Mouse (Mus musculus): Measurements from ENCODE around the gene Mrpl41. TPM values are rescaled to one million over a fixed set of nuclear protein-coding genes. Genes with fewer than 3 reads are reported as not detected.

Gene Mrpl41
- 123 and 137 TPM in 2 replicates for polyA plus RNA-seq (2014; fragmentation: Nextera tagmentation; extraction: Ambion mirVana)

- Histone ChIP-seq H3K9ac (ENCODE audit: low read depth, low read length) (peak within 1 kb of the TSS; percentile 74), H3K27me3 (ENCODE audit: control insufficient read depth, insufficient read depth, low read length) (no peaks in the 10 kb centered on the region), H3K9me3 (replicated peaks; ENCODE audit: control insufficient read depth, low read length) (no peaks in the 10 kb centered on the region), H3K36me3 (ENCODE audit: control insufficient read depth, insufficient read depth, low read length) (peaks cover 12% of the 10 kb centered on the region), H3K27ac (ENCODE audit: low read depth, low read length) (peak within 1 kb of the TSS; percentile 95), H3K4me1 (ENCODE audit: control insufficient read depth, insufficient read depth, low read length) (peaks cover 11% of the 10 kb centered on the region), H3K4me3 (ENCODE audit: low read depth, low read length) (peak within 1 kb of the TSS; percentile 83), H3K4me2 (peak within 1 kb of the TSS; percentile 99)
- ATAC-seq (replicated peaks; ENCODE audit: insufficient number of reproducible peaks, low FRiP score, low TSS enrichment), result peak; percentile 97
- under 1% methylated on average over 64 of the region's 64 CpGs for WGBS (ENCODE audit: insufficient replicate concordance)
Measured at GRCm38 (mm10) chr2:24974906-24975703, at the start of gene Mrpl41. Gene Mrpl41 (minus strand): TSS chr2:24975098.

- 81% methylated on average over 1 of the region's 1 CpGs for WGBS (ENCODE audit: insufficient replicate concordance)
- Histone ChIP-seq H3K4me3 (ENCODE audit: low read depth, low read length) (no peak overlapping the region), H3K36me3 (ENCODE audit: control insufficient read depth, insufficient read depth, low read length) (no peaks in the 10 kb centered on the region), H3K9me3 (replicated peaks; ENCODE audit: control insufficient read depth, low read length) (no peaks in the 10 kb centered on the region), H3K4me2 (no peak overlapping the region), H3K27me3 (ENCODE audit: control insufficient read depth, insufficient read depth, low read length) (no peaks in the 10 kb centered on the region), H3K4me1 (ENCODE audit: control insufficient read depth, insufficient read depth, low read length) (no peaks in the 10 kb centered on the region), H3K27ac (ENCODE audit: low read depth, low read length) (no peak overlapping the region), H3K9ac (ENCODE audit: low read depth, low read length) (no peak overlapping the region)
- ATAC-seq (replicated peaks; ENCODE audit: insufficient number of reproducible peaks, low FRiP score, low TSS enrichment), result no peak
Measured at GRCm38 (mm10) chr2:25022678-25023077, 47.8 kb upstream of the Mrpl41 start.

- no peak for ATAC-seq (replicated peaks; ENCODE audit: insufficient number of reproducible peaks, low FRiP score, low TSS enrichment)
- no peaks in the 10 kb centered on the region for H3K9me3 ChIP-seq (replicated peaks; ENCODE audit: control insufficient read depth, low read length)
- H3K4me3 ChIP-seq (ENCODE audit: low read depth, low read length), result no peak overlapping the region
- H3K4me1 ChIP-seq (ENCODE audit: control insufficient read depth, insufficient read depth, low read length), result no peaks in the 10 kb centered on the region
- no peak overlapping the region for H3K4me2 ChIP-seq
- H3K9ac ChIP-seq (ENCODE audit: low read depth, low read length), result no peak overlapping the region
- H3K27me3 ChIP-seq (ENCODE audit: control insufficient read depth, insufficient read depth, low read length), result no peaks in the 10 kb centered on the region
- H3K36me3 ChIP-seq (ENCODE audit: control insufficient read depth, insufficient read depth, low read length), result no peaks in the 10 kb centered on the region
- no peak overlapping the region for H3K27ac ChIP-seq (ENCODE audit: low read depth, low read length)
Measured at GRCm38 (mm10) chr2:25008250-25008649, 33.4 kb upstream of the Mrpl41 start.

DNA sequence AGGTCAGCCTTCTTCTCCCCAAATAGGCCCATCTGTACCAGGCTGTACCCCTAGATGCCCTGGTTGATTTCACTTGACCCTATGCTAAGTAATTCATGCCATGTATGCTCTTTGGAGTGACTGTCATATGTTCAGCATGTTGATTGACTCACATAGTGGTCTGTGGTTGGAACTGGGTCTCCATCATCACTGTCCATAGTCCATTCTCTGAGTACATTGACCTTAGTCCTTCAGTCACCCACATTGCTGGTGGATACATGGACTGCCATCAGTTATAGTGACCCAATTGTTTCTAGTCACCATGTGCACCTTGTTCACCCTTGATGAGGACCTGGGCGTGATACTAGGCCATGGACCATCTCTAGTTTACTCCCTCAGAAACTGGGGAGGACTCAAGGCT lies 31.9 kb upstream of the Mrpl41 start:
- 74% methylated on average over 1 of the region's 1 CpGs for WGBS (ENCODE audit: insufficient replicate concordance)
- H3K9me3 ChIP-seq (replicated peaks; ENCODE audit: control insufficient read depth, low read length), result no peaks in the 10 kb centered on the region
- H3K4me2 ChIP-seq, result no peak overlapping the region
- H3K27ac ChIP-seq (ENCODE audit: low read depth, low read length), result no peak overlapping the region
- H3K36me3 ChIP-seq (ENCODE audit: control insufficient read depth, insufficient read depth, low read length), result no peaks in the 10 kb centered on the region
- ATAC-seq (replicated peaks; ENCODE audit: insufficient number of reproducible peaks, low FRiP score, low TSS enrichment), result no peak
- no peak overlapping the region for H3K4me3 ChIP-seq (ENCODE audit: low read depth, low read length)
- H3K9ac ChIP-seq (ENCODE audit: low read depth, low read length), result no peak overlapping the region
- no peaks in the 10 kb centered on the region for H3K27me3 ChIP-seq (ENCODE audit: control insufficient read depth, insufficient read depth, low read length)
- no peaks in the 10 kb centered on the region for H3K4me1 ChIP-seq (ENCODE audit: control insufficient read depth, insufficient read depth, low read length)

GRCm38 (mm10) chr2:25003946-25004786 lies 29.3 kb upstream of the Mrpl41 start:
- no peak for ATAC-seq (replicated peaks; ENCODE audit: insufficient number of reproducible peaks, low FRiP score, low TSS enrichment)
- H3K36me3 ChIP-seq (ENCODE audit: control insufficient read depth, insufficient read depth, low read length), result no peaks in the 10 kb centered on the region
- H3K4me2 ChIP-seq, result no peak overlapping the region
- no peak overlapping the region for H3K9ac ChIP-seq (ENCODE audit: low read depth, low read length)
- no peak overlapping the region for H3K4me3 ChIP-seq (ENCODE audit: low read depth, low read length)
- 74% methylated on average over 9 of the region's 9 CpGs for WGBS (ENCODE audit: insufficient replicate concordance)
- H3K27ac ChIP-seq (ENCODE audit: low read depth, low read length), result no peak overlapping the region
- H3K4me1 ChIP-seq (ENCODE audit: control insufficient read depth, insufficient read depth, low read length), result no peaks in the 10 kb centered on the region
- no peaks in the 10 kb centered on the region for H3K9me3 ChIP-seq (replicated peaks; ENCODE audit: control insufficient read depth, low read length)
- H3K27me3 ChIP-seq (ENCODE audit: control insufficient read depth, insufficient read depth, low read length), result no peaks in the 10 kb centered on the region

DNA sequence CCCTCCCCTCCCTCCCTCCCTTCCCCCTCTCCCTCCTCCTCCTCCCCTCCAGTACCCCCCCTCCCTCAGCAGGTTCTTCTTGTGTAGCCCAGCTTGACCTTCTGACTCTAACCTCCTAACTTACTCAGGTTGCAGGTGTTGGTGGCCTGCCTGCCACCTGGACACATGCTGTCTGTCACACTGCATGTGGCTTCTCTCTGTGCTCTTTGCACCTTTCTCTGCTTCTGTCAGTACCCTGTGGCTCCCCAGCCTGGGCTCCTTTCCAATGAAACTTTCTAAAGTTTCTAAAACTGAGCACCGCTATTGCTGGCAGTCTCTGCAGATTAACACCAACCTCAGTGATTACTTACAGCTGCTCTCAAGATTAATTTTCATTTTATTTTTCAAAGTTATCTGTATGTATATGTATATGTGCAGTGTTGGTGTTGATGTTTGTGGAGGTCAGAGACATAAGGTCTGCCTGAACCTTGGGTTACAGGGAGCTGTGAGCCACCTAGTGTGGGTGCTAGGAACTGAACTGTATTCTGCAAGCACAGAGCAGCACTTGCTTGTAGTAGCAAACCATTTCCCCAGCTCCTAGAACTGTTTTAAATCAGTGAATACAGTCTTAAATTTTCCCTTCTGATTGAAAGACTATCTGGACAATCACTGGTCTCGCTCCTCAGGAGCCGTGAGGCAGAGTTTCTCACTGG lies 25.8 kb upstream of the Mrpl41 start:
- Histone ChIP-seq H3K9ac (ENCODE audit: low read depth, low read length) (no peak overlapping the region), H3K27me3 (ENCODE audit: control insufficient read depth, insufficient read depth, low read length) (no peaks in the 10 kb centered on the region), H3K4me3 (ENCODE audit: low read depth, low read length) (no peak overlapping the region), H3K9me3 (replicated peaks; ENCODE audit: control insufficient read depth, low read length) (no peaks in the 10 kb centered on the region), H3K36me3 (ENCODE audit: control insufficient read depth, insufficient read depth, low read length) (no peaks in the 10 kb centered on the region), H3K27ac (ENCODE audit: low read depth, low read length) (no peak overlapping the region), H3K4me2 (no peak overlapping the region), H3K4me1 (ENCODE audit: control insufficient read depth, insufficient read depth, low read length) (no peaks in the 10 kb centered on the region)
- 76% methylated on average over 3 of the region's 3 CpGs for WGBS (ENCODE audit: insufficient replicate concordance)
- ATAC-seq (replicated peaks; ENCODE audit: insufficient number of reproducible peaks, low FRiP score, low TSS enrichment), result no peak

GRCm38 (mm10) chr2:24996471-24996870 lies 21.6 kb upstream of the Mrpl41 start:
- no peaks in the 10 kb centered on the region for H3K9me3 ChIP-seq (replicated peaks; ENCODE audit: control insufficient read depth, low read length)
- no peak for ATAC-seq (replicated peaks; ENCODE audit: insufficient number of reproducible peaks, low FRiP score, low TSS enrichment)
- H3K27me3 ChIP-seq (ENCODE audit: control insufficient read depth, insufficient read depth, low read length), result no peaks in the 10 kb centered on the region
- no peak overlapping the region for H3K4me3 ChIP-seq (ENCODE audit: low read depth, low read length)
- H3K9ac ChIP-seq (ENCODE audit: low read depth, low read length), result no peak overlapping the region
- no peaks in the 10 kb centered on the region for H3K36me3 ChIP-seq (ENCODE audit: control insufficient read depth, insufficient read depth, low read length)
- WGBS (ENCODE audit: insufficient replicate concordance), result 89% methylated on average over 2 of the region's 2 CpGs
- no peak overlapping the region for H3K4me2 ChIP-seq
- H3K4me1 ChIP-seq (ENCODE audit: control insufficient read depth, insufficient read depth, low read length), result no peaks in the 10 kb centered on the region
- H3K27ac ChIP-seq (ENCODE audit: low read depth, low read length), result no peak overlapping the region

DNA sequence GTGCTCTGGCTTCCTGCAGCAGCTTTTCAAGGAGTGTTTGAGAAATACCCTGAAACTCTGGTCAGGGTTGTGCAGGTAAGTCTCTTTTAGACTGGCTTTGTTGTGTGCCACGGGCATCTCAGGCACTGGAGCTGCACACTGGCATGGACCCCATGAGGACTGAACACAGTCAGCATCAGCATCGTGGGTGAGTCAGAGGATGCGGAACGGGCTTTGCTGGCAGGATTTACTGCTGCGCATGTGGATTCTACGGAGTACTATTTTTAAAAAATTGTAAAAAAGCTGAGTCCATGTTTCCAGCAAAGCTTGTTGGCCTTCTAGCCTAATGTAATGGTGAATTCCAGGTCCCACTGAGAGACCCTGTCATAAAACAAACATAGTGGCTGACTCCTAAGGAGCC lies 20.4 kb upstream of the Mrpl41 start:
- no peak overlapping the region for H3K27ac ChIP-seq (ENCODE audit: low read depth, low read length)
- WGBS (ENCODE audit: insufficient replicate concordance), result 94% methylated on average over 6 of the region's 6 CpGs
- no peaks in the 10 kb centered on the region for H3K4me1 ChIP-seq (ENCODE audit: control insufficient read depth, insufficient read depth, low read length)
- no peak overlapping the region for H3K4me3 ChIP-seq (ENCODE audit: low read depth, low read length)
- no peak overlapping the region for H3K4me2 ChIP-seq
- no peak for ATAC-seq (replicated peaks; ENCODE audit: insufficient number of reproducible peaks, low FRiP score, low TSS enrichment)
- H3K36me3 ChIP-seq (ENCODE audit: control insufficient read depth, insufficient read depth, low read length), result no peaks in the 10 kb centered on the region
- H3K9ac ChIP-seq (ENCODE audit: low read depth, low read length), result no peak overlapping the region
- H3K9me3 ChIP-seq (replicated peaks; ENCODE audit: control insufficient read depth, low read length), result no peaks in the 10 kb centered on the region
- H3K27me3 ChIP-seq (ENCODE audit: control insufficient read depth, insufficient read depth, low read length), result no peaks in the 10 kb centered on the region
